Mouse (Mus musculus) frontal cortex, postnatal 36 days (tissue): ENCODE results near the gene Prkn.

Experiments used
- DNase-seq, 2 experiments: peaks; one replicate each; pipeline ENCODE4 v3.0.0; 2022; ENCODE audit warnings: low spot score in 2 of 2

Prkn gene

DNA sequence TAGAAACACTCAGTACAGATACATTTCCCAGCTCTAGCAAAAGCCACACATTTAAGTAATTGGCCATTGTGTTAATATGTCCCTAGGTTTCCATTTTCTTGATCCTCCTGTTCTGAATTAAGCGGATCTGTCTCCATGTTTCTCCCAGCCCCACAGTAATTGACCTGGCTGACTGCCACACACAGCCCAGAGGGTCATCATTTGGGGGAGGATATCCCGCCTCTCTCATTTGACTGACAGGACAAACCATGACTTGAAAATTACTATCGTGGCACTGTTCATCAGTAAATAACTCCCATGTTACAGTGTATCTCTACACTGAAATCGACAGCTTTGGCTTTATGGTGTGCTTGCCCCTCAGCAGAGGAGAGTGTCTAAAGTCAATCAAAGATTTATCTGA lies 146.9 kb downstream of the Prkn start:
- DNase-seq, result no peak

DNA sequence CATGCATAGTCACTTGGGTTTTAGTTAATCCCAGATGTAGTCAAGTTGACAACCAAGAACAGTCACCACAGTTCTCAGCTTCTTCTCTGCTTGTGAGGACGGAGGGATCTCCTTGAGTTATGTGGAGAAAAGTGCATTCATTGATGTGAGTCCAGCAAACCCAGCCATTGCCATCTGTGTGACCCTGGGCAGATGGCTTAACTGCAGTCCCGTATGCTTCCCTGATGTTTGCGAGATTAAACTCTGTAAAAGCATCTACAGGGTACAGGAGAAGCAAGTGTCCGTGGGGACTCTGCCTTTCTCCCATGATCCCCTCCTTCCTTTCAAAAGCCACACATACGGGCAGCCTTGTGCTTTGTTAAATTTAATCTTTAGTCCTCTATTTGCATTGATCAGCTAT lies 157.1 kb downstream of the Prkn start:
- DNase-seq, result no peak

GRCm38 (mm10) chr17:11023371-11023770 lies 183.2 kb downstream of the Prkn start:
- no peak for DNase-seq

- DNase-seq, result no peak
Measured at GRCm38 (mm10) chr17:11029348-11029747, 189.2 kb downstream of the Prkn start.

DNA sequence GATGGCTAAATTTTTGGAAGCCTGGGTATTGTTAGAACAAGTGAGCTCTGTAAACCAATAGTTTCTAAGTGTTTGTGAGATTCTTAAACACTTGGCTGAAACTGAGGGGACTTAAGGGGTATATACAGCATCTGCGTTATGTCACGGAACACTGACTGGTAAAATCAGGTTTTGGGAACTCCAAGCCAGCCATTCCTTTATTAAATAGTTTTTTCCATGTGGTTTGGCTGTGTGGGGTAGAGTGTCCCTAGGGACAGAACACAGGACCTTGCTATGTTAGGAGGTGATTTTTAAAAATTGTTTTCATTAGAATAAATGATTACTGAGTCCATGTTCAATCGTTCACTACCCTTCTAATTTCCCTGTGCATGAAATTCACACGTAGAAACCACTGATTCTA lies 190.8 kb downstream of the Prkn start:
- DNase-seq, result no peak

- no peak for DNase-seq
Measured at GRCm38 (mm10) chr17:11032366-11032765, 192.2 kb downstream of the Prkn start.

GRCm38 (mm10) chr17:11033594-11033993 lies 193.4 kb downstream of the Prkn start:
- no peak for DNase-seq

DNA sequence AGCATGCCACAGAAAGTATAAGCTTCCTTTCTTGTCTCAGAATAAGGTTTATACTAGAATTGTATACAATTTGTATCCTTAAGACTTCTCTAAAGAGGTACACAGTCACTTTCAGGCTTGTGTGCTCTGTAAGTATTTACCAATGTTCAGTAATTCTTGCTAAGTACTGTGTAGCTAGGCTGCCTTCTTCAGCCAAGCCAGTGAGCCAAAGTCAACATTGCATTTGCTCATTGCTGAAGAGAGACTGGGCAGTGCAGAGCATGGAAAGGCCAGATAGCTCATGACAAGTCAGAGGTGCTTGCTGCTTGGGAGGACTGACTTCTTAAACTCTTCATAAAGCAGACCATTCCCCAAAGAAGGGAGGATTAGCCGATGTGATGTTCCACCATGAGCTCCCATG lies 198.1 kb downstream of the Prkn start:
- DNase-seq, result no peak

- no peak for DNase-seq
Measured at GRCm38 (mm10) chr17:11058986-11059385, 218.8 kb downstream of the Prkn start.

- DNase-seq, result no peak
Measured at GRCm38 (mm10) chr17:11067076-11067703, 227.0 kb downstream of the Prkn start.

GRCm38 (mm10) chr17:11067704-11068475 lies 227.7 kb downstream of the Prkn start:
- DNase-seq, result peak; percentile 30 to 36

- DNase-seq, result no peak
Measured at GRCm38 (mm10) chr17:11070996-11071395, 230.8 kb downstream of the Prkn start.

DNA sequence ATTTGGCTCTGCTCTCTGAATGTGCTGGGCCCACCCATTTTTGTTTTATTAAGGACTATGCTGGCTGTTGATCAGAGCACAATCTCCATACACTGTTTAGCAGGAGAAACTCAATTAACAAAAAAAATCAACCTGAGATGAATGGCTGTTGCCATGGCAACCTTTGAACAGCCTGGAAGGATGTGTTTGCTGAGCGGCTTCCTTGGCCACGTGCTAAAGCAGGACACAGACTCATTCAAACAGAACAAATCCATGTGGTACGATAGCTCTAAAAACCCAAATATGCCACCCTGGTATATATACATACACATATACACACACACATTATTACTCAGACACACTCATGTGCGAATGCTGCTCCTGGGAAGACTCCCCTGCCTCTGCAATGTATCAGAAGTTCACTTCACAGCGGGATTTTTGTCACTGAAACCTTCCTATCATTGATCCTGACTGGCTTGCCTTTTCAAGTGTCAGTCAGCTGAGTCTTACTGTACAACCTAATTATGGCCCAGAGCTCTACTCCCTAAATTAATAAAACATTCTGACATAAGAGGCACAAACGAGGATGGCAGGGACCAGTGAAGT lies 236.2 kb downstream of the Prkn start:
- DNase-seq, result peak in 1 of 2 experiments; percentile 35

GRCm38 (mm10) chr17:11086492-11086891 lies 246.3 kb downstream of the Prkn start:
- DNase-seq, result no peak

DNA sequence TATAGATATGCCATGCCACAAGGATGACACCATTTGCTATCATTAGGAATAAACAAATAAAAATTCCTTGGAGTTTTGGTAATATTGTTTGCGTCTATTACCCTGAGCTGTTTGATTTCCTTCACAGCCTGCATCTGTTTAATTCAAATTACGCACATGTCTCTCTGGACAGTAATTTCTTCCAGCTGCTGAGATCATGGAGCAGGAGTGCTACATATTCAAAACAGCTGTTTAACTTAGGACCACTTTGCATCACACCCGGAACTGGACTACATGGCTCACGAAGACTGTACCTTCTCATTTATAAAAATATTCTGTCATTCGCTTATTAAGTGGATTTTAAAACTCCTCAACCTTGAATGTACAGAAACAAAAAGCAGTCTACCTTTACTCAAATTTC lies 246.9 kb downstream of the Prkn start:
- no peak for DNase-seq

- DNase-seq, result peak in 1 of 2 experiments; percentile 20
Measured at GRCm38 (mm10) chr17:11087823-11088222, 247.6 kb downstream of the Prkn start.

DNA sequence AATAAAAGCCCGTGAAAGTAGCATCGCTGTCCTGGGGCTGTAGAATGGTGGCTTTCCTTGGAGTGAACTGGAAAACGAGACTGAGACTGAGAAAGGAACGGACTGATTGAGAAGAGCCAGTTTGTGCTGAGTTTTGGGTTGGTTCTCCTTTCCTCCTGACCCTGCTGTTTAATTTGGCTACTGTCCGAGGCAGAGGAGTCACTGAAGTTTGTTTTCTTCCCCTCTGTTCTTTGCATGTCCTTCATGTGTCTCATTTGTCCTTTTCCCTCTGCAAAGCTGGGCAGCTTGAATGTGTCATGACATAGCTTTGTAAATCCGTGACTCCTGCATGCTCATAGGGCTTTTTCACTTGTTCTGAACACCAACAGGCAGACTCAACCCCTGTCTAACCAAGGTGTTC lies 249.2 kb downstream of the Prkn start:
- no peak for DNase-seq

DNA sequence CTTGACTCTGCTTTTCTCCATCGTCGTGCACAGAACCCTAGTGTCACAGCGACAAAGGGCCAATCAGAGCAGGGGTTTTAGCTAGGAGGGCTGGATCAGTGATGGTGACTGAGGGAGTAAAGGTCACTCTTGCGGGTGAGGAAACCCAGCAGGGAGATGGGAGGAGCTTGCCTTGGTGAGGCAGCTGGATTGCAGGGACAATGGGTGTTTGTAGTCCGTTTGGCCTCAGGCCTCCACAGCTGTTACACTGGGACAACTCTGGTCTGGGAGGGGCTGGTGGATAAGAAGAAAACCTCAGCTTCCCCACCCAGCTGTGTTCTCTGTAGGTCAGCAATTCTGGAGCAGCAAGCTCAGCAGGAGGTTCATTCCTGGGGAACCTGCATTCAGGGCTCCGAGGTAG lies 252.7 kb downstream of the Prkn start:
- DNase-seq, result peak in 1 of 2 experiments; percentile 20

DNA sequence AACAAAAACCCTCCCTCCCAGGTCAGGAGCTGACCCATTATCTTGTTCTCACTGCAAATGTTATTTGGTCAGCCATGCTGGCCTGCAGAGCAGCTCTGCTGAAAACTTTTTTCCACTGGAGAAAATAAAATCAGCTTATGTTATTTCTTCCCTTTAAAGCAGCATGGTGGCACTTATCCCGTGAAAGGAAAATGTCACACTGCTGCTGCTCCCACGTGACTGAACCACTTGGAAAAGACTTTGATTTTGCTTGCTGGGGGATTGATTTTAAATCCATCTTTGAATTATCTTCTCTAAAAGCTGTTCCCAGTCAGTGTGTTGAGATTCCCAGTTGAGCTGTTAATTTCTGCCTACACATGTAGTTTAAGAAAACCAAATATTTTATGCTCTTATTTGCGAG lies 253.1 kb downstream of the Prkn start:
- no peak for DNase-seq

DNA sequence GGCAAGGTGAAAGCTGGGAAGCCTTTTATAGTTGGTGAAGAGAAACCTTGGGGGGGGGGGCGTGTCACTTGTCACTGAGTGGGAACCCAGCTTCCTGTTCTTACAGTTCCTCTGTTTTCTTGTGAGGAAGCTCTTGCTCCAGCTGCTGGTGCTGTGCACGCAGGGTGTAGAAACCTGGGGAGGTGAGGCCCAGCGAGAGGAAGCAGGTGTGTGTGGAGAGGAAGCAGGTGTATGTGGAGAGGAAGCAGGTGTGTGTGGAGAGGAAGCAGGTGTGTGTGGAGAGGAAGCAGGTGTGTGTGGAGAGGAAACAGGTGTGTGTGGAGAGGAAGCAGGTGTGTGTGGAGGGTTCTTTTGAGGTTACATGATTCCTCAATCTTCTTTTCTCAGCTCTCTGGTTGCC lies 266.8 kb downstream of the Prkn start:
- no peak for DNase-seq

GRCm38 (mm10) chr17:11107916-11108315 lies 267.7 kb downstream of the Prkn start:
- DNase-seq, result peak; percentile 38 to 49

- no peak for DNase-seq
Measured at GRCm38 (mm10) chr17:11117508-11117907, 277.3 kb downstream of the Prkn start.

GRCm38 (mm10) chr17:11124048-11124447 lies 283.9 kb downstream of the Prkn start:
- DNase-seq, result peak; percentile 33 to 47
